Mouse (Mus musculus) olfactory bulb, adult 2 months (tissue): ENCODE measurements at regions not wholly inside any gene's neighbourhood (a gene's known extent, or its start where the extent isn't known, plus 50 kb on each side); places are given as distances from the start of the nearest gene placed in this dataset.

Source experiments
- H3K27ac ChIP-seq: fragments of 200-500 bp; 2 replicates; pipeline ENCODE4 v1.5.1; 2012; ENCODE audit warnings: low read depth, low read length; ENCODE audit not compliant: insufficient read depth
- H3K4me1 ChIP-seq: fragments of 200-500 bp; 2 replicates; pipeline ENCODE4 v1.6.1; 2012; ENCODE audit warnings: low read length; ENCODE audit not compliant: control insufficient read depth, insufficient read depth
- H3K4me3 ChIP-seq: fragments of 200-500 bp; 2 replicates; pipeline ENCODE4 v1.5.1; 2012; ENCODE audit warnings: mild to moderate bottlenecking, low read depth, low read length, moderate library complexity; ENCODE audit not compliant: insufficient read depth
- CTCF ChIP-seq: fragments of 200-500 bp; IDR thresholded peaks from 2 replicates; pipeline ENCODE4 v1.5.1; 2012; ENCODE audit warnings: low read depth, mild to moderate bottlenecking, low read length, moderate library complexity; ENCODE audit not compliant: insufficient read depth
- POLR2A ChIP-seq: fragments of 200-500 bp; IDR thresholded peaks from 2 replicates; pipeline ENCODE4 v1.6.1; 2012; ENCODE audit warnings: mild to moderate bottlenecking, low read depth, low read length, moderate library complexity; ENCODE audit not compliant: insufficient read depth
- WGBS: fragments of 180-500 bp; shearing (Covaris S2); methylation state at CpG from one replicate; pipeline ENCODE4 v1.1.7; 2018; 5-methylcytosine and 5-hydroxymethylcytosine counted together

DNA sequence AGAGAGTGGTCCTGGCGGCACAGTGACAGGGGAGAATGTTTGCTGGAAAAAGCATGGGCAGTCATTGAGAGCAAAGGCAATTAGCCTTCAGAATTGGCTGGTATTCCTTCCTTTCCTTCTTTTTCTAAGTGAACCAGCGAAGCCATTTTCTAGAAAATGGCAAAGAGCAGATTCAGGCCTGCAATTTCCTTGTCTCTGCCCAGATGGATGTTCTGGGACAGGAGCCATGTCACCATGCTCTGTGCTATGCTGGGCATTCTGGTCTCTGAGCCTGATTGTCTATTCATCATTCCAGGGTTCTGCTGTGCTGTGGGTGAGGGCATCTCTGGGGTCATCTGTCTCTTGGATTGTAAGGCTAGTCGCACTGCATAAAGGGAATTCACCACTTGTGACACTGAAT, 53.3 kb upstream of the Klhl29 start:
- H3K4me1 ChIP-seq, result no peaks in the 10 kb centered on the region; the same call in 1 of the 2 replicates
- no peak for TF ChIP-seq POLR2A
- no peak for TF ChIP-seq CTCF
- 0 out of 2 replicates have a peak overlapping the region, but pooled peaks have one; percentile 17 for H3K27ac ChIP-seq
- H3K4me3 ChIP-seq, result no peak overlapping the region
- WGBS, result 66% methylated on average over 3 of the region's 3 CpGs
